Mouse (Mus musculus) embryonic facial prominence, embryonic 15.5 days (tissue): ENCODE measurements at regions not wholly inside any gene's neighbourhood (a gene's known extent, or its start where the extent isn't known, plus 50 kb on each side); places are given as distances from the start of the nearest gene placed in this dataset.

Experiments used
- ATAC-seq: fragments of 200-750 bp; cut with Nextera tagmentation; 2 replicates; pipeline ENCODE4 v1.8.0; 2017; ENCODE audit warnings: low read depth, moderate TSS enrichment; ENCODE audit not compliant: insufficient number of reproducible peaks, low FRiP score, low TSS enrichment
- H3K27ac ChIP-seq: fragments of 300-500 bp; sonication (generic); replicated peaks from 2 replicates; pipeline ENCODE4 v1.5.1; 2015; ENCODE audit warnings: mild to moderate bottlenecking, inconsistent platforms
- H3K27me3 ChIP-seq: fragments of 300-500 bp; sonication (generic); 2 replicates; pipeline ENCODE4 v1.6.1; 2015; ENCODE audit warnings: inconsistent platforms
- H3K36me3 ChIP-seq: fragments of 300-500 bp; sonication (generic); 2 replicates; pipeline ENCODE4 v1.6.1; 2015; ENCODE audit warnings: mild to moderate bottlenecking, inconsistent platforms
- H3K4me1 ChIP-seq: fragments of 300-500 bp; sonication (generic); 2 replicates; pipeline ENCODE4 v1.6.1; 2015; ENCODE audit warnings: inconsistent platforms
- H3K4me2 ChIP-seq: fragments of 300-500 bp; sonication (generic); replicated peaks from 2 replicates; pipeline ENCODE4 v1.6.1; 2015; ENCODE audit warnings: mild to moderate bottlenecking, inconsistent platforms
- H3K4me3 ChIP-seq: fragments of 300-500 bp; sonication (generic); replicated peaks from 2 replicates; pipeline ENCODE4 v1.5.1; 2015; ENCODE audit warnings: mild to moderate bottlenecking, inconsistent platforms
- H3K9ac ChIP-seq: fragments of 300-500 bp; sonication (generic); 2 replicates; pipeline ENCODE4 v1.6.1; 2015; ENCODE audit warnings: inconsistent platforms
- H3K9me3 ChIP-seq: fragments of 300-500 bp; sonication (generic); replicated peaks from 2 replicates; pipeline ENCODE4 v1.6.1; 2016; ENCODE audit warnings: inconsistent platforms
- WGBS: fragments of 180-500 bp; shearing (Covaris S2); methylation state at CpG from one replicate; pipeline ENCODE4 v1.1.7; 2015; 5-methylcytosine and 5-hydroxymethylcytosine counted together

GRCm38 (mm10) chr15:85652431-85652830 lies 70.2 kb upstream of the Wnt7b start:
- no peak overlapping the region for H3K9ac ChIP-seq
- H3K4me2 ChIP-seq, result peak overlapping the region; percentile 86
- H3K4me3 ChIP-seq, result no peak overlapping the region
- no peak for ATAC-seq
- peaks cover 71% of the 10 kb centered on the region for H3K4me1 ChIP-seq
- 92% methylated on average over 5 of the region's 5 CpGs for WGBS
- peak overlapping the region; percentile 99 for H3K27ac ChIP-seq
- H3K9me3 ChIP-seq, result no peaks in the 10 kb centered on the region
- no peaks in the 10 kb centered on the region for H3K27me3 ChIP-seq
- 0 out of 2 replicates have a peak, but pooled peaks cover 2% of the 10 kb centered on the region for H3K36me3 ChIP-seq

GRCm38 (mm10) chr15:85652871-85653337 lies 70.6 kb upstream of the Wnt7b start:
- 0 out of 2 replicates have a peak, but pooled peaks have one; percentile 0 for ATAC-seq
- Histone ChIP-seq H3K4me1 (peaks cover 71% of the 10 kb centered on the region), H3K27me3 (no peaks in the 10 kb centered on the region), H3K36me3 (0 out of 2 replicates have a peak, but pooled peaks cover 5% of the 10 kb centered on the region), H3K9me3 (no peaks in the 10 kb centered on the region), H3K27ac (peak overlapping the region; percentile 99), H3K4me2 (peak overlapping the region; percentile 86), H3K4me3 (peak overlapping the region; percentile 49), H3K9ac (peak overlapping the region; percentile 69; the same call in 1 of the 2 replicates)
- WGBS, result 35% methylated on average over 9 of the region's 9 CpGs

DNA sequence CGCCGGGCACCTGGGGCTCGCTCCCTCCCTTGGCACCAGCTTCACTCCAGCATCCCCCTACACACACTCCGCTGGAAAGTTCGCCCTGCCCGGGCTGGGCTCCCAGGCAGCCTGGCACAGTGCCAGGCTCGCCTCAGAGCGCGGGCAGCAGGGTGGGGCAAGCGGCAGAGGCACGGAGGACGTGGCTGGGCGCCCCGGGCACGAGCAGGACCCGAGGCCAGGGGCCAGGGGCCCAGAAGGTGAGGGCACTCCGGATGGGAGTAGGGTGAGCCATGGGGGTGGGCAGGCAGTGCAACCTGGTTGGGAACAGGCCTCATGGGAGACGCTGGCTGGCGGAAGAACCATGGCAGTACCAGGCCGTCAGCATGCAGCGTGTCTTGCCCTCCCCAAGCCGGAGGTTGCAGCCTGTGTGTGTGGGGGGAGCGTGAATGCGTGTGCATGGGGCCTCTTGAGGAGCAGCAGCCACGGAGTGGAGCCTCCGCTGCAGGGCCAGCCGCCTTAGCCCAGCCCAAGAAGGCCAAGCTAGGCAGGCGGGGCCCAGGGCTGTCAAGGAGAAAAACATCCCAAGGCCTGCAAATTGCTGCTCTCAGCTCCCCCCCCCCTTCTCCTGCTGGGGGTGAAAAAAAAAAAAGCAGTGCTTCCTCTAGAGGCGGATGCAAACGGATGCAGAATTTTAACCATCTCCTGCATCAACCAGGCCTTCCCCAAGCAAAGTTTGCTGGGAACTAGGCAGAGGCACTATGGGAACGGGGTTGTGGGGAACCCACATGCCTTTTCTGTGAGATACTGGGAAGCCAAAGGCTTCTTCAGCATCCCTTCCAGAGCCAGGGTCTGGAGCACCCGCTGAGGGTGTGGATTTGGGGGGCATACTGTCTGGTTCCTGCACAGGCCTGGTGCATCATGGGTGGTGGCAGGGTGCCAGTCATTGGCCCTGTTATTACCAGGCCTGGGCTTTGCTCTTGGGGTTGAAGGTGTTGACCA lies 71.4 kb upstream of the Wnt7b start:
- Histone ChIP-seq H3K4me3 (peak overlapping the region; percentile 49), H3K27ac (peak overlapping the region; percentile 99), H3K9ac (peak overlapping the region; percentile 69), H3K4me1 (peaks cover 64% of the 10 kb centered on the region), H3K27me3 (no peaks in the 10 kb centered on the region), H3K9me3 (no peaks in the 10 kb centered on the region), H3K4me2 (peak overlapping the region; percentile 86), H3K36me3 (0 out of 2 replicates have a peak, but pooled peaks cover 5% of the 10 kb centered on the region)
- WGBS, result 6% methylated on average over 30 of the region's 32 CpGs
- peak; percentile 88 for ATAC-seq

- H3K27ac ChIP-seq, result peak overlapping the region; percentile 99
- H3K36me3 ChIP-seq, result 0 out of 2 replicates have a peak, but pooled peaks cover 5% of the 10 kb centered on the region
- H3K4me2 ChIP-seq, result peak overlapping the region; percentile 86
- WGBS, result 85% methylated on average over 3 of the region's 3 CpGs
- no peak for ATAC-seq
- no peaks in the 10 kb centered on the region for H3K9me3 ChIP-seq
- peaks cover 58% of the 10 kb centered on the region for H3K4me1 ChIP-seq
- H3K9ac ChIP-seq, result no peak overlapping the region
- 0 out of 2 replicates have a peak, but pooled peaks cover 4% of the 10 kb centered on the region for H3K27me3 ChIP-seq
- no peak overlapping the region for H3K4me3 ChIP-seq
These were observed 72.5 kb upstream of the Wnt7b start for GRCm38 (mm10) chr15:85654791-85655190.

GRCm38 (mm10) chr15:85655751-85656167 lies 73.5 kb upstream of the Wnt7b start:
- peaks cover 8% of the 10 kb centered on the region for H3K27me3 ChIP-seq
- 30% methylated on average over 6 of the region's 6 CpGs for WGBS
- ATAC-seq, result no peak
- H3K36me3 ChIP-seq, result 0 out of 2 replicates have a peak, but pooled peaks cover 5% of the 10 kb centered on the region
- peak overlapping the region; percentile 86 for H3K4me2 ChIP-seq
- H3K4me3 ChIP-seq, result peak overlapping the region; percentile 9
- peaks cover 61% of the 10 kb centered on the region for H3K4me1 ChIP-seq
- no peaks in the 10 kb centered on the region for H3K9me3 ChIP-seq
- H3K9ac ChIP-seq, result no peak overlapping the region
- H3K27ac ChIP-seq, result peak overlapping the region; percentile 99

- Histone ChIP-seq H3K27ac (peak overlapping the region; percentile 53; the same call in 1 of the 2 replicates), H3K9me3 (no peaks in the 10 kb centered on the region), H3K9ac (no peak overlapping the region), H3K27me3 (peaks cover 16% of the 10 kb centered on the region), H3K4me1 (peaks cover 55% of the 10 kb centered on the region), H3K36me3 (peaks cover 10% of the 10 kb centered on the region; the same call in 1 of the 2 replicates), H3K4me3 (no peak overlapping the region), H3K4me2 (no peak overlapping the region)
- 56% methylated on average over 6 of the region's 6 CpGs for WGBS
- no peak for ATAC-seq
These were observed 74.6 kb upstream of the Wnt7b start for GRCm38 (mm10) chr15:85656852-85657251.

DNA sequence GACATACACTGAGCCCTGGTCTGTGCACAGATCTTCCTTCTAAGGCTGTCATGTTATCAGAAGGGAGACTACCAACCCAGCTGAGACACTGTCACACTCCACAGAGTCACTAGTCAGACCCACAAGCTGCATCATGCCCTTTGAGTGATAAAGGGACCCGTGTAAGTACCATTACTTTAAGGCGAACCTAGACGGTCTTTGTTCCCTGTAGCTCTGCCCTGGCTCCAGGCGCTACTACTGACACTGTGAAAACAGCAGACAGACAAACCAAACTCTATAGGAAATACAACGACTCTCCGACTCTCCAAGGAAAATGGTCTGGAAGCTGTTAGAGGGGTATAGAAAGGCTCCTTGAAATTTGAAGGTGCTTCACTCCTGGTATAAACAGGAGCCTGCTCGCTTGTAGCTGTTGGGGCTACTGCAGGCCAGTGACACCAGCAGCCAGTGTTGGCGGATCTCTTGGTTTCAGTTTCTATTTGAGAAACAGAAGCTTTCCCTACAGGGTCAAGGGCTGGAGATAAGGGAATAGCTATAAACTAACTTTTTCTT lies 75.2 kb upstream of the Wnt7b start:
- H3K4me3 ChIP-seq, result no peak overlapping the region
- H3K36me3 ChIP-seq, result peaks cover 16% of the 10 kb centered on the region; the same call in 1 of the 2 replicates
- H3K4me2 ChIP-seq, result no peak overlapping the region
- H3K27me3 ChIP-seq, result peaks cover 16% of the 10 kb centered on the region
- ATAC-seq, result no peak
- peaks cover 50% of the 10 kb centered on the region for H3K4me1 ChIP-seq
- H3K9me3 ChIP-seq, result no peaks in the 10 kb centered on the region
- 62% methylated on average over 8 of the region's 8 CpGs for WGBS
- no peak overlapping the region for H3K9ac ChIP-seq
- H3K27ac ChIP-seq, result peak overlapping the region; percentile 53; the same call in 1 of the 2 replicates

DNA sequence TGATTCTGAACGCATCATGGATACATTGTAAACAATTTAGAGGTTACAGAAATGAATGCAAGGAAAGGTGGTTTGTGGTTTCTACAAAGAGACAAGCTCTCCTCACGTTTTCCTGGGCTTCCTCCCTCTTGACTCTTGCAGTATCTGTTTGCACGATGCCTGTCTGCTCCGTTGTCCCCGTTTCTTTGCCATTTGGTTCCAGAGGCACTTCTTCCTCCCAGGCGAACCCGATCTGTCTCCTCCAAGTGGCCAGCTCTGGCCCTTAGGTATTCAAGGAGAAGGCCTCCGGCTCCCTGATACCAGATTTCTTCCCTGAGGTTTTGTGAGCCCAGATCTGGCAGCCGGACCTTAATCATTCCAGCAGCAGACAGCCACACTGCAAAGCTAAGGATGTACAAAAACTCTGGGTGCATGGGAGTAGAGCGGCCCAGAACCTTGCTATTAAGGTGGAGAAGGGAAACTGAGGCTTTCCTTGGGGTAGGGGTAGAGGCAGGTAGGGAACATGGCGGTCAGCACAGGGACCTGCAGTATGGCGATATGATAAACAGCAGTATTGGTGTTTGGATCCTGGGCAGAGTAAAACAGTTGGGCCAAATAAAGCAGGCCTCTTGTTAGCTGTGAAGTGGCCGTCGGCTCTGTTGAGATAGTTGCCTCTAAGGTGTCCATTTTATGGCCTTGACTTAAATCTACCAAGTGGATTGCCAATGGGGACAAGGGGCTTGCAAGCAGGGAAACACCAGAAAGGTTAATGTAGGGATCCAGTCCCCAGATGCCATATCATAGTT lies 76.0 kb upstream of the Wnt7b start:
- H3K27me3 ChIP-seq, result peaks cover 16% of the 10 kb centered on the region
- H3K9me3 ChIP-seq, result no peaks in the 10 kb centered on the region
- H3K4me1 ChIP-seq, result peaks cover 43% of the 10 kb centered on the region
- peaks cover 16% of the 10 kb centered on the region; the same call in 1 of the 2 replicates for H3K36me3 ChIP-seq
- H3K9ac ChIP-seq, result no peak overlapping the region
- H3K4me2 ChIP-seq, result no peak overlapping the region
- 81% methylated on average over 14 of the region's 14 CpGs for WGBS
- no peak for ATAC-seq
- no peak overlapping the region for H3K27ac ChIP-seq
- H3K4me3 ChIP-seq, result no peak overlapping the region

- Histone ChIP-seq H3K9me3 (no peaks in the 10 kb centered on the region), H3K4me1 (peaks cover 19% of the 10 kb centered on the region), H3K4me2 (no peak overlapping the region), H3K36me3 (peaks cover 16% of the 10 kb centered on the region; the same call in 1 of the 2 replicates), H3K9ac (no peak overlapping the region), H3K27me3 (peaks cover 16% of the 10 kb centered on the region), H3K27ac (no peak overlapping the region), H3K4me3 (no peak overlapping the region)
- 28% methylated on average over 45 of the region's 45 CpGs for WGBS
- no peak for ATAC-seq
These were observed 74.0 kb upstream of the Ppara start for GRCm38 (mm10) chr15:85660528-85661392.

DNA sequence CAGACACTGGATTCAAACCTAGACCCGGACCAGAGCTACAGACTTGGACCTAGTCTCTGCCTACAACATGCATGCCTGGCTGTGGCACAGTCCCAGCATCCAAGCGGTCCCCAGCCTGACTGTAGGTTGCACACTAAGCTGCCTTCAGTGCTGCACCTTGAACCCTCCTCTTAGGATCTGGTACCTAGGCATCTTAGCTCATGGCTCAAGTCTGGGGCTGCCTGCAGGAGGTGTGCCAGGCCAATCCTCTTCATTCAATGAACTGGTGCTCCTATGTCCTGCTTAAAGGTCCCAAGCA lies 73.4 kb upstream of the Ppara start:
- Histone ChIP-seq H3K36me3 (peaks cover 16% of the 10 kb centered on the region; the same call in 1 of the 2 replicates), H3K4me1 (peaks cover 13% of the 10 kb centered on the region), H3K27me3 (peaks cover 16% of the 10 kb centered on the region), H3K27ac (no peak overlapping the region), H3K4me2 (no peak overlapping the region), H3K9ac (no peak overlapping the region), H3K9me3 (no peaks in the 10 kb centered on the region), H3K4me3 (no peak overlapping the region)
- ATAC-seq, result no peak
- 81% methylated on average over 2 of the region's 2 CpGs for WGBS
